Mouse (Mus musculus) lung, adult 2 months (tissue): ENCODE results near the gene Cenps.

Experiments
- CTCF ChIP-seq: fragments of 200-500 bp; IDR thresholded peaks from 2 replicates; pipeline ENCODE4 v1.5.1; 2011; ENCODE audit warnings: mild to moderate bottlenecking, low read length, control low read depth; ENCODE audit not compliant: insufficient read depth
- POLR2A ChIP-seq: fragments of 200-500 bp; IDR thresholded peaks from 2 replicates; pipeline ENCODE4 v1.6.1; 2011; ENCODE audit warnings: low read depth, mild to moderate bottlenecking, control low read depth, low read length, borderline replicate concordance; ENCODE audit errors: extremely low read depth

- TF ChIP-seq CTCF (no peak), POLR2A (no peak)
These were observed 11.9 kb downstream of the Cenps start for GRCm38 (mm10) chr4:149125341-149126114.
